Comparison of ENCODE assay signal across 9 mouse cellular contexts in the genomic region with DNA sequence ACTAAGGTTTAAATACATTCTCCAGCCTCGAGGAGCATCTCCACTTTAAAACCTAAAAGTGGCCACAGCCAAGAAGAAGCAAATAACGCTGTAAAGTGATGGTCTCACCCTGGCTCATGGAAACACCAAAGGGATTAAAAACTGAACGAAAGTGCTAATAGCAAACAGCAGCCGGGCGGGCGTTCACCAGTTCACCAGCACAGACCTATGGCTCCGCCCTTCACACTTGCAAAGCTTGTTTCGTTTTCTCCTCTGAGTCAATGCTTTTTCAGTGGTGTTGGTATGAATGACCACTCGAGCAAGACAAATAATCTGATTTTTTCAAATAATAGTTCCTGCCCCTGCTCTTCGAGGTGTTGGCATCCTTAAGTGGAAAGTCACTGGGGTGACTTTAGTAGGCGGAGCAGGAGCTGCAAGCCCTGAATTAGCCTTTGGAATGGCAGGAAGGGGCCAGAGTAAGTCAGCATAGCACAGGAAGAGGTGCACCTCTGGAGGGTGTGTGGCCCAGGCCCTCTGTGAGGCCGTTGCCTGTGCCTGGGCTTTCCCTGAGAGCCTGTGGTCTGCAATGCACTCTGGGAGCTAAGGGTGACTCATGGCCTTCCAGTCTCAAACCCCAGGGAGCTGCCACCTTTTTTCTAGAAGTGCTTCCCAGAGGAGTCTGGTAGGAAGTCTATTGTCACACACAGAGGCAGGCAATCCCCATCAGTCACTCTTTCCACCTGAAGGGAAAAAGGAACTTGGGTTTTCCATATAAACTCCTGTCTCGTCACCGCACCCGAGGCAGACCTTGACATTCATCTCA.
A peak's percentile ranks its signal among the peaks of the same experiment; 100 is the strongest.
DNase-seq lines count a peak whose midpoint lies in the region; ATAC-seq and TF ChIP-seq lines count a peak whose summit lies in the region.
"Had no signal": no experiment of that assay in that cellular context is flagged by ENCODE, and none has a peak within 500 bp of the region (broad histone marks: within the 10 kb centered on the region; RNA-seq: fewer than 3 reads in every experiment).

No protein-coding gene starts in this region.

- 36% methylated on average over 15 of the region's 15 CpGs for WGBS in liver, embryonic 14.5 days (ENCODE audit: insufficient replicate concordance)
- WGBS in stomach, embryonic 16.5 days = 40% methylated on average over 15 of the region's 15 CpGs
- WGBS in cerebellum, adult 2 months = 85% methylated on average over 15 of the region's 15 CpGs

- TF ChIP-seq POLR2A in cerebellum, adult 2 months (IDR thresholded peaks at IDR 0.05; ENCODE audit: borderline replicate concordance, insufficient read depth, low read length) = no peak

- H3K9me3 ChIP-seq in liver, embryonic 14.5 days (ENCODE audit: control insufficient read depth, low read length) = no peaks in the 10 kb centered on the region
- no peaks in the 10 kb centered on the region for H3K9me3 ChIP-seq in stomach, embryonic 16.5 days (replicated peaks; ENCODE audit: control insufficient read depth, low read length)
- H3K9me3 ChIP-seq: neural tube, embryonic 12.5 days had no signal

- peak overlapping the region in 1 of 2 experiments; percentile 38; a peak in 2 of 4 replicates for H3K4me3 ChIP-seq in liver, embryonic 14.5 days (ENCODE audit: insufficient read depth in 1 of 2, low read depth in 2 of 2, low read length in 2 of 2)
- H3K4me3 ChIP-seq in stomach, embryonic 16.5 days (replicated peaks; ENCODE audit: low read length) = no peak overlapping the region
- no peak overlapping the region for H3K4me3 ChIP-seq in cerebellum, adult 2 months (replicated peaks; ENCODE audit: insufficient read depth, low read depth, low read length)
- H3K4me3 ChIP-seq: neural tube, embryonic 12.5 days had no signal

- TF ChIP-seq CTCF in liver, embryonic 14.5 days (IDR thresholded peaks at IDR 0.05; ENCODE audit: low read depth) = no peak
- no peak for TF ChIP-seq CTCF in cerebellum, adult 2 months (IDR thresholded peaks at IDR 0.05; ENCODE audit: borderline replicate concordance, insufficient read depth, low read depth, low read length)

- H3K36me3 ChIP-seq in liver, embryonic 14.5 days (replicated peaks; ENCODE audit: control insufficient read depth, insufficient read depth, low read depth) = no peaks in the 10 kb centered on the region
- H3K36me3 ChIP-seq in stomach, embryonic 16.5 days (ENCODE audit: control insufficient read depth, insufficient read depth, low read length) = no peaks in the 10 kb centered on the region
- H3K36me3 ChIP-seq: neural tube, embryonic 12.5 days had no signal

- TF ChIP-seq EP300 in liver, embryonic 14.5 days (IDR thresholded peaks at IDR 0.05; ENCODE audit: low read depth) = no peak

- peak; percentile 37 for DNase-seq in CD4-positive helper T cell, adult 2 months (ENCODE audit: low read depth, low spot score)
- DNase-seq in adrenal gland, postnatal 25 days = peak; percentile 42
- peak in 1 of 3 experiments; percentile 39 for DNase-seq in liver, embryonic 14.5 days (ENCODE audit: low read depth in 3 of 3, low spot score in 3 of 3)
- no peak for DNase-seq in cerebellum, adult 2 months
- DNase-seq in cerebellum, postnatal 36 days = no peak
- DNase-seq in gastrocnemius, postnatal 25 days = no peak

- no peaks in the 10 kb centered on the region for H3K27me3 ChIP-seq in liver, embryonic 14.5 days (ENCODE audit: control insufficient read depth, insufficient read depth, low read length)
- H3K27me3 ChIP-seq in stomach, embryonic 16.5 days (ENCODE audit: control insufficient read depth, insufficient read depth, low read length) = no peaks in the 10 kb centered on the region
- no peaks in the 10 kb centered on the region for H3K27me3 ChIP-seq in cerebellum, adult 2 months (ENCODE audit: control insufficient read depth, insufficient read depth, low read length)
- H3K27me3 ChIP-seq: neural tube, embryonic 12.5 days had no signal

- peak overlapping the region; percentile 24; the same call in 1 of the 2 replicates for H3K9ac ChIP-seq in liver, embryonic 14.5 days (replicated peaks)
- peak overlapping the region; percentile 4; the same call in 1 of the 2 replicates for H3K9ac ChIP-seq in stomach, embryonic 16.5 days (ENCODE audit: low read length)
- H3K9ac ChIP-seq: neural tube, embryonic 12.5 days had no signal

- peaks cover 39 to 51% of the 10 kb centered on the region in 2 experiments for H3K4me1 ChIP-seq in liver, embryonic 14.5 days (replicated peaks; ENCODE audit: control insufficient read depth in 2 of 2, insufficient read depth in 2 of 2, low read length in 1 of 2)
- H3K4me1 ChIP-seq in stomach, embryonic 16.5 days (ENCODE audit: control insufficient read depth, insufficient read depth, low read length) = peaks cover 19% of the 10 kb centered on the region
- peaks cover 8% of the 10 kb centered on the region for H3K4me1 ChIP-seq in cerebellum, adult 2 months (ENCODE audit: control insufficient read depth, insufficient read depth, low read length)

- peak; percentile 43 to 48 for ATAC-seq in hematopoietic stem cell, adult 5-6 weeks (replicated peaks in 1 of 2; ENCODE audit: insufficient read depth in 1 of 2, low FRiP score in 2 of 2, low TSS enrichment in 1 of 2, low read depth in 1 of 2, poor library complexity in 2 of 2, severe bottlenecking in 2 of 2)
- peak; percentile 56 for ATAC-seq in liver, embryonic 14.5 days (ENCODE audit: insufficient read depth)
- peak; percentile 84 for ATAC-seq in stomach, embryonic 16.5 days (ENCODE audit: insufficient read depth, low FRiP score)

- H3K27ac ChIP-seq in liver, embryonic 14.5 days = peak overlapping the region; percentile 37; the same call in 1 of the 2 replicates
- peak overlapping the region; percentile 85 for H3K27ac ChIP-seq in stomach, embryonic 16.5 days (ENCODE audit: low read length)
- no peak overlapping the region for H3K27ac ChIP-seq in cerebellum, adult 2 months (ENCODE audit: insufficient read depth, low read length)
- H3K27ac ChIP-seq: neural tube, embryonic 12.5 days had no signal

- peak overlapping the region; percentile 60 for H3K4me2 ChIP-seq in liver, embryonic 14.5 days (ENCODE audit: low read depth)
- H3K4me2 ChIP-seq in stomach, embryonic 16.5 days (ENCODE audit: low read depth, low read length) = peak overlapping the region; percentile 37
- H3K4me2 ChIP-seq: neural tube, embryonic 12.5 days had no signal

Comparison
In these comparisons a context has a peak if more than half of its experiments do, and no peak if none do; other contexts are left out.
1. DNase-seq: peak in CD4-positive helper T cell, adult 2 months (single experiment) and adrenal gland, postnatal 25 days (single experiment); none in cerebellum, adult 2 months (0 of 2), cerebellum, postnatal 36 days (0 of 2) and gastrocnemius, postnatal 25 days (single experiment).
2. Peak in every context shown above with its lines, with median percentiles within 50 percentile points of each other: ATAC-seq.